Mouse (Mus musculus): Measurements from ENCODE around the gene 6430628N08Rik. TPM values are rescaled to one million over a fixed set of nuclear protein-coding genes. Genes with fewer than 3 reads are reported as not detected.
A peak's percentile ranks its signal among the peaks of the same experiment; 100 is the strongest.

Gene 6430628N08Rik
- polyA plus RNA-seq, 2 experiments, result not detected

- H3K36me3 ChIP-seq (replicated peaks; ENCODE audit: control insufficient read depth, insufficient read depth, low read depth), result peaks cover 61% of the 10 kb centered on the region
- peak overlapping the region; percentile 49 for H3K9ac ChIP-seq (replicated peaks)
- DNase-seq (ENCODE audit: low read depth in 3 of 3, low spot score in 3 of 3), result no peak
- peaks cover 41 to 62% of the 10 kb centered on the region in 2 experiments for H3K4me1 ChIP-seq (replicated peaks; ENCODE audit: control insufficient read depth in 2 of 2, insufficient read depth in 2 of 2, low read length in 1 of 2)
- no peak overlapping the region for H3K4me3 ChIP-seq (ENCODE audit: insufficient read depth in 1 of 2, low read depth in 2 of 2, low read length in 2 of 2)
- no peaks in the 10 kb centered on the region for H3K27me3 ChIP-seq (ENCODE audit: control insufficient read depth, insufficient read depth, low read length)
- WGBS (ENCODE audit: insufficient replicate concordance), result 78% methylated on average over 4 of the region's 4 CpGs
- H3K9me3 ChIP-seq (ENCODE audit: control insufficient read depth, low read length), result no peaks in the 10 kb centered on the region
- TF ChIP-seq CTCF (IDR thresholded peaks at IDR 0.05; ENCODE audit: low read depth), result no peak
- H3K4me2 ChIP-seq (ENCODE audit: low read depth), result peak overlapping the region; percentile 65
- no peak for ATAC-seq (ENCODE audit: insufficient read depth)
- H3K27ac ChIP-seq, result peak overlapping the region; percentile 88
These were observed 34.9 kb upstream of the 6430628N08Rik start for GRCm38 (mm10) chr4:115855609-115856008.

- Histone ChIP-seq H3K4me3 (ENCODE audit: insufficient read depth in 1 of 2, low read depth in 2 of 2, low read length in 2 of 2) (peak overlapping the region; percentile 14 to 18; a peak in 1 of 4 replicates), H3K4me2 (ENCODE audit: low read depth) (peak overlapping the region; percentile 65), H3K9me3 (ENCODE audit: control insufficient read depth, low read length) (no peaks in the 10 kb centered on the region), H3K9ac (replicated peaks) (peak overlapping the region; percentile 49), H3K36me3 (replicated peaks; ENCODE audit: control insufficient read depth, insufficient read depth, low read depth) (peaks cover 61% of the 10 kb centered on the region), H3K4me1 (replicated peaks; ENCODE audit: control insufficient read depth in 2 of 2, insufficient read depth in 2 of 2, low read length in 1 of 2) (peaks cover 37 to 57% of the 10 kb centered on the region in 2 experiments), H3K27ac (peak overlapping the region; percentile 88), H3K27me3 (ENCODE audit: control insufficient read depth, insufficient read depth, low read length) (no peaks in the 10 kb centered on the region)
- DNase-seq (ENCODE audit: low read depth in 3 of 3, low spot score in 3 of 3) (peak; percentile 79 to 83 (median 79)), ATAC-seq (ENCODE audit: insufficient read depth) (peak; percentile 96)
- peak; percentile 78 for TF ChIP-seq EP300 (IDR thresholded peaks at IDR 0.05; ENCODE audit: low read depth)
- no peak for TF ChIP-seq CTCF (IDR thresholded peaks at IDR 0.05; ENCODE audit: low read depth)
- 15% methylated on average over 4 of the region's 4 CpGs for WGBS (ENCODE audit: insufficient replicate concordance)
These were observed 34.2 kb upstream of the 6430628N08Rik start for GRCm38 (mm10) chr4:115856282-115856681.

- no peak overlapping the region for H3K4me3 ChIP-seq (ENCODE audit: insufficient read depth in 1 of 2, low read depth in 2 of 2, low read length in 2 of 2)
- peak overlapping the region; percentile 65 for H3K4me2 ChIP-seq (ENCODE audit: low read depth)
- peak overlapping the region; percentile 88 for H3K27ac ChIP-seq
- H3K9ac ChIP-seq (replicated peaks), result peak overlapping the region; percentile 28
- no peaks in the 10 kb centered on the region for H3K9me3 ChIP-seq (ENCODE audit: control insufficient read depth, low read length)
- ATAC-seq (ENCODE audit: insufficient read depth) (no peak), DNase-seq (ENCODE audit: low read depth in 3 of 3, low spot score in 3 of 3) (no peak)
- peaks cover 61% of the 10 kb centered on the region for H3K36me3 ChIP-seq (replicated peaks; ENCODE audit: control insufficient read depth, insufficient read depth, low read depth)
- H3K4me1 ChIP-seq (replicated peaks; ENCODE audit: control insufficient read depth in 2 of 2, insufficient read depth in 2 of 2, low read length in 1 of 2), result peaks cover 37 to 55% of the 10 kb centered on the region in 2 experiments
- 58% methylated on average over 9 of the region's 9 CpGs for WGBS (ENCODE audit: insufficient replicate concordance)
- no peak for TF ChIP-seq EP300 (IDR thresholded peaks at IDR 0.05; ENCODE audit: low read depth)
- TF ChIP-seq CTCF (IDR thresholded peaks at IDR 0.05; ENCODE audit: low read depth), result no peak
- no peaks in the 10 kb centered on the region for H3K27me3 ChIP-seq (ENCODE audit: control insufficient read depth, insufficient read depth, low read length)
These were observed 33.1 kb upstream of the 6430628N08Rik start for GRCm38 (mm10) chr4:115857293-115857883.

- no peak overlapping the region for H3K4me3 ChIP-seq (ENCODE audit: insufficient read depth in 1 of 2, low read depth in 2 of 2, low read length in 2 of 2)
- H3K9ac ChIP-seq (replicated peaks), result no peak overlapping the region
- no peaks in the 10 kb centered on the region for H3K9me3 ChIP-seq (ENCODE audit: control insufficient read depth, low read length)
- H3K36me3 ChIP-seq (replicated peaks; ENCODE audit: control insufficient read depth, insufficient read depth, low read depth), result peaks cover 73% of the 10 kb centered on the region
- ATAC-seq (ENCODE audit: insufficient read depth), result no peak
- TF ChIP-seq EP300 (IDR thresholded peaks at IDR 0.05; ENCODE audit: low read depth), result no peak
- TF ChIP-seq CTCF (IDR thresholded peaks at IDR 0.05; ENCODE audit: low read depth), result no peak
- H3K4me2 ChIP-seq (ENCODE audit: low read depth), result no peak overlapping the region
- WGBS (ENCODE audit: insufficient replicate concordance), result 89% methylated on average over 7 of the region's 7 CpGs
- DNase-seq (ENCODE audit: low read depth in 3 of 3, low spot score in 3 of 3), result no peak
- H3K27ac ChIP-seq, result no peak overlapping the region
- H3K4me1 ChIP-seq (replicated peaks; ENCODE audit: control insufficient read depth in 2 of 2, insufficient read depth in 2 of 2, low read length in 1 of 2), result peaks cover 0 to 8% of the 10 kb centered on the region in 2 experiments; a peak in 3 of 4 replicates
- H3K27me3 ChIP-seq (ENCODE audit: control insufficient read depth, insufficient read depth, low read length), result no peaks in the 10 kb centered on the region
These were observed 27.1 kb upstream of the 6430628N08Rik start for GRCm38 (mm10) chr4:115863352-115863751.

GRCm38 (mm10) chr4:115863880-115864279 is 26.6 kb upstream of the 6430628N08Rik start:
- peaks cover 75% of the 10 kb centered on the region for H3K36me3 ChIP-seq (replicated peaks; ENCODE audit: control insufficient read depth, insufficient read depth, low read depth)
- no peak for DNase-seq (ENCODE audit: low read depth in 3 of 3, low spot score in 3 of 3)
- TF ChIP-seq CTCF (IDR thresholded peaks at IDR 0.05; ENCODE audit: low read depth), result no peak
- no peak for TF ChIP-seq EP300 (IDR thresholded peaks at IDR 0.05; ENCODE audit: low read depth)

More at GRCm38 (mm10) chr4:115863880-115864279, 26.6 kb upstream of the 6430628N08Rik start:
- 86% methylated on average over 10 of the region's 10 CpGs for WGBS (ENCODE audit: insufficient replicate concordance)
- no peak for ATAC-seq (ENCODE audit: insufficient read depth)
- Histone ChIP-seq H3K27ac (no peak overlapping the region), H3K27me3 (ENCODE audit: control insufficient read depth, insufficient read depth, low read length) (no peaks in the 10 kb centered on the region), H3K9me3 (ENCODE audit: control insufficient read depth, low read length) (no peaks in the 10 kb centered on the region), H3K4me2 (ENCODE audit: low read depth) (no peak overlapping the region), H3K9ac (replicated peaks) (no peak overlapping the region), H3K4me3 (ENCODE audit: insufficient read depth in 1 of 2, low read depth in 2 of 2, low read length in 2 of 2) (no peak overlapping the region), H3K4me1 (replicated peaks; ENCODE audit: control insufficient read depth in 2 of 2, insufficient read depth in 2 of 2, low read length in 1 of 2) (peaks cover 0 to 5% of the 10 kb centered on the region in 2 experiments; a peak in 1 of 4 replicates)
